Mouse (Mus musculus) kidney, adult 9 months (tissue): Measurements from ENCODE around the gene Oaz1.
"Not testable (repeated sequence)": the region's sequence is repeated elsewhere in the genome, so short reads cannot be mapped to it uniquely, and the experiment has no call there.

Source experiments
- DNase-seq: peaks from one replicate; pipeline ENCODE4 v3.0.0; 2022

The Oaz1 gene

GRCm38 (mm10) chr10:80824827-80825226 is 1.6 kb upstream of the Oaz1 start:
- no peak for DNase-seq

- no peak for DNase-seq
These were observed 810 bp downstream of the Oaz1 start for GRCm38 (mm10) chr10:80827063-80827869.

- DNase-seq = no peak
These were observed 1.5 kb downstream of the Oaz1 start for GRCm38 (mm10) chr10:80827870-80828420.

GRCm38 (mm10) chr10:80828587-80828986 is 2.1 kb downstream of the Oaz1 start:
- not testable (repeated sequence) for DNase-seq

- DNase-seq = no peak
These were observed 3.2 kb downstream of the Oaz1 start for GRCm38 (mm10) chr10:80829359-80830278.

- peak; percentile 93 for DNase-seq
These were observed 4.7 kb downstream of the Oaz1 start for GRCm38 (mm10) chr10:80831136-80831535.

- DNase-seq = no peak
These were observed 6.4 kb downstream of the Oaz1 start for GRCm38 (mm10) chr10:80832818-80833217.

GRCm38 (mm10) chr10:80835617-80836016 is 9.2 kb downstream of the Oaz1 start:
- DNase-seq = no peak

GRCm38 (mm10) chr10:80836949-80837379 is 10.5 kb downstream of the Oaz1 start:
- DNase-seq = no peak

GRCm38 (mm10) chr10:80837827-80838226 is 11.4 kb downstream of the Oaz1 start:
- no peak for DNase-seq

- no peak for DNase-seq
These were observed 12.0 kb downstream of the Oaz1 start for GRCm38 (mm10) chr10:80838346-80838912.

GRCm38 (mm10) chr10:80839848-80840247 is 13.4 kb downstream of the Oaz1 start:
- DNase-seq = no peak

GRCm38 (mm10) chr10:80841685-80842084 is 15.2 kb downstream of the Oaz1 start:
- DNase-seq = no peak

GRCm38 (mm10) chr10:80842334-80842733 is 15.9 kb downstream of the Oaz1 start:
- no peak for DNase-seq

GRCm38 (mm10) chr10:80843087-80843930 is 16.9 kb downstream of the Oaz1 start:
- no peak for DNase-seq

GRCm38 (mm10) chr10:80843931-80844547 is 17.6 kb downstream of the Oaz1 start, which contains the start of gene Lingo3:
Gene Lingo3 (minus strand): TSS chr10:80844039.
- no peak for DNase-seq

GRCm38 (mm10) chr10:80845055-80845693 is 18.7 kb downstream of the Oaz1 start:
- DNase-seq = no peak

- DNase-seq = no peak
These were observed 19.3 kb downstream of the Oaz1 start for GRCm38 (mm10) chr10:80845732-80846131.

- peak; percentile 60 for DNase-seq
These were observed 22.1 kb downstream of the Oaz1 start for GRCm38 (mm10) chr10:80848571-80848970.

- peak; percentile 96 for DNase-seq
These were observed 28.7 kb downstream of the Oaz1 start, which contains the start of the genes Lsm7 and Sppl2b for GRCm38 (mm10) chr10:80854913-80855748. Gene Lsm7 (minus strand): TSS chr10:80855209. Gene Sppl2b (plus strand): TSS chr10:80855275.
